Mouse (Mus musculus) hindbrain, embryonic 12.5 days (tissue): ENCODE results near the gene Naa50. TPM values are rescaled to one million over a fixed set of nuclear protein-coding genes. Genes with fewer than 3 reads are reported as not detected.
A peak's percentile ranks its signal among the peaks of the same experiment; 100 is the strongest.

Experiments
- ATAC-seq: fragments of 200-750 bp; cut with Nextera tagmentation; 2 replicates; pipeline ENCODE4 v1.8.0; 2017; ENCODE audit warnings: moderate TSS enrichment; ENCODE audit not compliant: low FRiP score
- H3K27ac ChIP-seq: fragments of 300-500 bp; sonication (generic); 2 replicates; pipeline ENCODE4 v1.5.1; 2016; ENCODE audit warnings: mild to moderate bottlenecking
- H3K27me3 ChIP-seq: fragments of 300-500 bp; sonication (generic); 2 replicates; pipeline ENCODE4 v1.6.1; 2016; ENCODE audit warnings: mild to moderate bottlenecking
- H3K36me3 ChIP-seq: fragments of 300-500 bp; sonication (generic); 2 replicates; pipeline ENCODE4 v1.6.1; 2016; ENCODE audit warnings: mild to moderate bottlenecking
- H3K4me1 ChIP-seq: fragments of 300-500 bp; sonication (generic); 2 replicates; pipeline ENCODE4 v1.6.1; 2016
- H3K4me2 ChIP-seq: fragments of 300-500 bp; sonication (generic); replicated peaks from 2 replicates; pipeline ENCODE4 v1.6.1; 2016; ENCODE audit warnings: mild to moderate bottlenecking
- H3K4me3 ChIP-seq: fragments of 300-500 bp; sonication (generic); 2 replicates; pipeline ENCODE4 v1.5.1; 2016; ENCODE audit warnings: mild to moderate bottlenecking
- H3K9ac ChIP-seq: fragments of 300-500 bp; sonication (generic); 2 replicates; pipeline ENCODE4 v1.6.1; 2016; ENCODE audit warnings: mild to moderate bottlenecking, moderate library complexity
- H3K9me3 ChIP-seq: fragments of 300-500 bp; sonication (generic); replicated peaks from 2 replicates; pipeline ENCODE4 v1.6.1; 2016; ENCODE audit warnings: mild to moderate bottlenecking
- WGBS: fragments of 180-500 bp; shearing (Covaris S2); methylation state at CpG from one replicate; pipeline ENCODE4 v1.1.7; 2016; 5-methylcytosine and 5-hydroxymethylcytosine counted together
- polyA plus RNA-seq: library from polyadenylated mRNA; unstranded; fragments of >200 nt; fragmentation: Nextera tagmentation; extraction: Ambion mirVana; gene quantifications from 2 replicates; pipeline ENCODE4 v1.2.1, GENCODE M21; 2016

The Naa50 gene
- polyA plus RNA-seq, 1 experiment from 2014 or later: 92.5 TPM

- no peak for ATAC-seq
- Histone ChIP-seq H3K4me2 (no peak overlapping the region), H3K36me3 (no peaks in the 10 kb centered on the region), H3K27ac (no peak overlapping the region), H3K4me3 (no peak overlapping the region), H3K27me3 (no peaks in the 10 kb centered on the region), H3K4me1 (no peaks in the 10 kb centered on the region), H3K9me3 (no peaks in the 10 kb centered on the region), H3K9ac (no peak overlapping the region)
- 89% methylated on average over 2 of the region's 2 CpGs for WGBS
Observed at GRCm38 (mm10) chr16:44123786-44124185, 15.8 kb upstream of the Naa50 start.

- Histone ChIP-seq H3K9me3 (no peaks in the 10 kb centered on the region), H3K4me2 (no peak overlapping the region), H3K4me1 (no peaks in the 10 kb centered on the region), H3K27ac (no peak overlapping the region), H3K4me3 (no peak overlapping the region), H3K9ac (no peak overlapping the region), H3K27me3 (no peaks in the 10 kb centered on the region), H3K36me3 (no peaks in the 10 kb centered on the region)
- 77% methylated on average over 1 of the region's 1 CpGs for WGBS
- no peak for ATAC-seq
Observed at GRCm38 (mm10) chr16:44124713-44125112, 14.9 kb upstream of the Naa50 start.

DNA sequence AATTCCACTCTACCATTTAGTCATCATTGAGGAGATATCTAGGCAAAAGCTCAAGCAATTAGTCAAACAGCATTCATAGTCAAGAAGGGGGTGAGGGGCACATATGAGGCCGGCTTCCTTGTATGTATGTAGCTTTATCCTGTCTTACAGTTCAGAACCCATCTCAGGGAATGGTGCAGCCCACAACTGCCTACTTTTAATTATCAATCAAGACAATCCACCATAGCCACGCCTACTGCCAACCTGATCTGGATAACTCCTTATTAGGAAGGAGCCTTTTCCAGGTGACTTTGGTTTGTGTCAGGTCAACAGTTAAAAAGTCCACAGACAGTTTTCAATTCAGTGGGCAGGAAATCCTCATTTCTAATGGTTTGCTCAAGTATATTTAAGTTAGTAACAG is 14.2 kb upstream of the Naa50 start:
- no peak overlapping the region for H3K27ac ChIP-seq
- no peaks in the 10 kb centered on the region for H3K27me3 ChIP-seq
- no peak overlapping the region for H3K9ac ChIP-seq
- no peak overlapping the region for H3K4me2 ChIP-seq
- H3K36me3 ChIP-seq: no peaks in the 10 kb centered on the region
- no peaks in the 10 kb centered on the region for H3K9me3 ChIP-seq
- H3K4me1 ChIP-seq: no peaks in the 10 kb centered on the region
- no peak overlapping the region for H3K4me3 ChIP-seq
- 94% methylated on average over 2 of the region's 2 CpGs for WGBS
- ATAC-seq: no peak

- ATAC-seq: no peak
- WGBS: 76% methylated on average over 4 of the region's 4 CpGs
- H3K9me3 ChIP-seq: no peaks in the 10 kb centered on the region
Observed at GRCm38 (mm10) chr16:44126437-44126836, 13.2 kb upstream of the Naa50 start.

DNA sequence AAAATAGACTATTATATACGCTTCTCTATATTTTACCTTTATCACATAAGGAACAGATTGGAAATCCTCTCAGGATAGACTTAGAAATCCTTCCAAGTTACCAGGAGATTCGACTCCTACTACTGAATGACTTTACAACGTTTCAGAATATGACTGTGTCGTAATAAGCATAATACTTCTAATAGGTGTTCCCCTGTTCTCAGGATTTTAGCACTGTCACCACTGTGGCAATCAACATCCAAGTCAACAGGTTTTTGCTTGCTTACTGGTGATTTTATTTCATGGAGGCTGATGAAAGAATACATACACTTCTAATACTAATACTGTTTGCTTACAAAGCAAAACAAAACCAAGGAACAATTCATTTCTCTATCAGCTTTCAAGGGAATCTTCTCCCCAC is 7.3 kb upstream of the Naa50 start:
- Histone ChIP-seq H3K4me1 (no peaks in the 10 kb centered on the region), H3K9ac (no peak overlapping the region), H3K9me3 (no peaks in the 10 kb centered on the region), H3K27me3 (no peaks in the 10 kb centered on the region), H3K27ac (no peak overlapping the region), H3K36me3 (no peaks in the 10 kb centered on the region), H3K4me2 (no peak overlapping the region), H3K4me3 (no peak overlapping the region)
- no peak for ATAC-seq
- 91% methylated on average over 4 of the region's 4 CpGs for WGBS

More at GRCm38 (mm10) chr16:44126437-44126836, 13.2 kb upstream of the Naa50 start:
- Histone ChIP-seq H3K9ac (no peak overlapping the region), H3K4me2 (no peak overlapping the region), H3K4me1 (no peaks in the 10 kb centered on the region), H3K27me3 (no peaks in the 10 kb centered on the region), H3K27ac (no peak overlapping the region), H3K4me3 (no peak overlapping the region), H3K36me3 (no peaks in the 10 kb centered on the region)

GRCm38 (mm10) chr16:44133187-44133586 is 6.4 kb upstream of the Naa50 start:
- ATAC-seq: no peak
- WGBS: 90% methylated on average over 3 of the region's 3 CpGs

GRCm38 (mm10) chr16:44136511-44137021 is 3.1 kb upstream of the Naa50 start:
- H3K36me3 ChIP-seq: no peaks in the 10 kb centered on the region
- no peak overlapping the region for H3K27ac ChIP-seq
- no peaks in the 10 kb centered on the region for H3K27me3 ChIP-seq
- no peak overlapping the region for H3K4me2 ChIP-seq
- 88% methylated on average over 6 of the region's 6 CpGs for WGBS
- H3K9me3 ChIP-seq: no peaks in the 10 kb centered on the region
- ATAC-seq: no peak
- H3K4me1 ChIP-seq: peaks cover 13% of the 10 kb centered on the region
- H3K4me3 ChIP-seq: no peak overlapping the region
- no peak overlapping the region for H3K9ac ChIP-seq

More at GRCm38 (mm10) chr16:44133187-44133586, 6.4 kb upstream of the Naa50 start:
- H3K36me3 ChIP-seq: no peaks in the 10 kb centered on the region
- H3K4me3 ChIP-seq: no peak overlapping the region
- no peaks in the 10 kb centered on the region for H3K9me3 ChIP-seq
- H3K4me1 ChIP-seq: peaks cover 8% of the 10 kb centered on the region
- H3K27me3 ChIP-seq: no peaks in the 10 kb centered on the region
- no peak overlapping the region for H3K27ac ChIP-seq
- no peak overlapping the region for H3K9ac ChIP-seq
- H3K4me2 ChIP-seq: no peak overlapping the region

DNA sequence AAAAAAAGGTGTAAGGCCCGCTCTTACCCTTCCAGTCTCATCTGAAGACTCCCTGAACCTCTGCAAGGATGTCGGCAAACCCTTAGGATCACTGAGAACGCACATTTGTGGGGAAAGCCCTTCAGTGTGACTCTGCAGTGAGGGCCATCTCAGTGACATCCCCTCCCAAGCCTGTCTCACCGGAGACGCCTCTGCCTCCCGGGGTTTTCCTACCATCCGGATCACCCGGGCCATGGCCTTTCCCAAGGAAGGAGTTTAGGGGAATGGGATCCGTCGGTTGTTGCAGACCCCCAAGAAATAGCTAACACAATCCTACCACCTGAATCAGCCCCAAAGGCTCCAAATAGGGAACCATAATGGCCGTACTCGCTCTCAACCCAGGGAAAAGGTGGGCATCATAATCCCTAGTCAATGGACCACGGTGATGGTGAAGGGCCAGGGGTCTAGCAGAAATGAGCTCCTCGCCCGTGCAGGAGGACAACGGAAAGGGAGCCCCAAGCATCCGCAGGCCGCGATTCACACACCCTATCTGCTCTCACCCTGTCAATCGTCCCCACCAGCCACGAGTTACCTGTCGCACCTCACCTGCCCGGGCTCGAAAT is 1.2 kb upstream of the Naa50 start:
- peak; percentile 57; the same call in 1 of the 2 replicates for ATAC-seq
- Histone ChIP-seq H3K4me1 (peaks cover 15% of the 10 kb centered on the region), H3K9ac (peak overlapping the region; percentile 83), H3K27me3 (no peaks in the 10 kb centered on the region), H3K9me3 (no peaks in the 10 kb centered on the region), H3K27ac (peak overlapping the region; percentile 98), H3K36me3 (no peaks in the 10 kb centered on the region), H3K4me3 (peak overlapping the region; percentile 94), H3K4me2 (peak overlapping the region; percentile 95)
- 2% methylated on average over 24 of the region's 24 CpGs for WGBS

DNA sequence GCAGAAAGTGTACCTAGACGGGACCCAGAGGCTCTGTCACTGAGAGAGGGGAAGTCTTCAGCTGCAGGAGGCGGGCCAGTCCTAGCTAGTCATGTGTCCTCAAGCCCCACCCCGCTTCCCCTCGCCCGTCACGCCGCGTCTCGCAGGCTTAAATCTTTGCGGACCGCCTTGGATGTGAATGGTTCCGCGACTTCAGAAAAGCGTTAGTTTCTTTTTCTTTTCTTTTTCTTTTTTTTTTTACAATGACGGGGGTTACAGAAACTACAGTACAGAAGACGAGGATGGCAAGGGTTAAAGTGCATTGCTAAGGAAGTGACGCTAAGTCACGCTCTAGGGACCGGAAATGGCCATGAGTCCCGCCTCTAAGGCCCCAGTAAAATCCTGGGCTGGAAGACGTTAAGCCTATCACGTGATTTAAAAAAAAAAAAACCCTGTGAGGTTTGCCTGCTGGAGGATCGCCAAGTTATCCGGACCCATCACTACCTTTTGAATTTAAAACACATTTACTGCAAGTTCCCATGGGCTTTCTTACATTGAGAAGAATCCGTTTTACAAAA is 573 bp upstream of the Naa50 start:
- Histone ChIP-seq H3K4me2 (peak overlapping the region; percentile 95), H3K4me1 (peaks cover 15% of the 10 kb centered on the region), H3K9me3 (no peaks in the 10 kb centered on the region), H3K36me3 (no peaks in the 10 kb centered on the region), H3K9ac (peak overlapping the region; percentile 90), H3K4me3 (peak overlapping the region; percentile 94), H3K27me3 (no peaks in the 10 kb centered on the region), H3K27ac (peak overlapping the region; percentile 98)
- WGBS: under 1% methylated on average over 25 of the region's 25 CpGs
- ATAC-seq: peak; percentile 91

GRCm38 (mm10) chr16:44140186-44140787 is 657 bp downstream of the Naa50 start:
- no peaks in the 10 kb centered on the region for H3K9me3 ChIP-seq
- WGBS: under 1% methylated on average over 42 of the region's 44 CpGs
- no peaks in the 10 kb centered on the region for H3K27me3 ChIP-seq
- peak overlapping the region; percentile 94 for H3K4me3 ChIP-seq
- peak overlapping the region; percentile 90 for H3K9ac ChIP-seq
- peaks cover 15% of the 10 kb centered on the region for H3K4me1 ChIP-seq
- no peaks in the 10 kb centered on the region for H3K36me3 ChIP-seq
- H3K4me2 ChIP-seq: peak overlapping the region; percentile 67
- H3K27ac ChIP-seq: peak overlapping the region; percentile 98
- peak; percentile 59 for ATAC-seq

GRCm38 (mm10) chr16:44141483-44141882 is 1.9 kb downstream of the Naa50 start:
- 61% methylated on average over 6 of the region's 6 CpGs for WGBS
- Histone ChIP-seq H3K36me3 (no peaks in the 10 kb centered on the region), H3K4me2 (peak overlapping the region; percentile 67; the same call in 1 of the 2 replicates), H3K9me3 (no peaks in the 10 kb centered on the region), H3K27ac (no peak overlapping the region), H3K4me1 (peaks cover 15% of the 10 kb centered on the region), H3K9ac (no peak overlapping the region), H3K27me3 (no peaks in the 10 kb centered on the region), H3K4me3 (no peak overlapping the region)
- ATAC-seq: no peak

DNA sequence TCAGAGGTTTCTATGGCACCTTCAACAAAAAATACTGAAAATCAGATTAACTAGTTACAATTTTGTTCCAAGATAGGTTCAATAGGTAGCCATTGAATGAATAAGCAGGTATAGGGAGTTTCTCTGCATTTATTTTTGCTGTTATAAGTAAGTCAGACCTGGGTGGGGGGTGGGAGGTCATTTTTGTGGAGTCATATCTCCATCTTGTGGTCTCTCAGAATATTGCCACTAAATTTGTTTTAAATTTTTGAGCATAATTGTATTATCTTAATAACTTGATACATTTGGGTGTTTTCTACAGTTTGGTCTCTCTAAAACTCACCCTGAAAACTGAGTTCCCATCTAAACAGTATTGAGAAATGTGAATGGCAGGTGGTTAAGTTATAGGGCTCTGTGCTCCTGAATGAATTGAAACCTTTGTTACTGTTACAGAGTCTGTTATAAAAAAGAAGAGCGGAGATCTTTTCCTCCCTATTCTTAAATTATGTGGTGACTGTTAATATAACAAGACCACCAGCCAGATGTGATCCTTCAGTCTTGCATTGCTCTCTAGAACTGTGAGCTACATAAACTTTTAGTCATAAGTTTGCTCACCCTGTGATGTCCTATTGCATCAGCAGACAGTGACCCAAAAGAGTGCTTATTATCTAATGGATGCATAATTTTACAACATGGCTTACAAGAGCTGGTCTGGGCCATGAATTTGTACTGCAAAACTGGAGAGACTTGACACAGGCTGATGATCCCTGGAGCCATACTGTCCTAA is 9.6 kb downstream of the Naa50 start:
- H3K36me3 ChIP-seq: no peaks in the 10 kb centered on the region
- no peaks in the 10 kb centered on the region for H3K27me3 ChIP-seq
- H3K9ac ChIP-seq: no peak overlapping the region
- 95% methylated on average over 1 of the region's 1 CpGs for WGBS
- no peaks in the 10 kb centered on the region for H3K4me1 ChIP-seq
- no peaks in the 10 kb centered on the region for H3K9me3 ChIP-seq
- H3K4me2 ChIP-seq: no peak overlapping the region
- no peak for ATAC-seq
- H3K27ac ChIP-seq: no peak overlapping the region
- no peak overlapping the region for H3K4me3 ChIP-seq
